Mouse (Mus musculus): ENCODE data around the gene Tlk2.

- no peak for TF ChIP-seq POLR2A (IDR thresholded peaks at IDR 0.05; ENCODE audit: low read depth, low read length)
- no peak for TF ChIP-seq CTCF (IDR thresholded peaks at IDR 0.05; ENCODE audit: borderline replicate concordance, insufficient read depth, low read length)
Measured at GRCm38 (mm10) chr11:105289403-105289802, 110.8 kb downstream of the Tlk2 start.
